Mouse (Mus musculus): ENCODE data around the gene Atp5h. TPM values are rescaled to one million over a fixed set of nuclear protein-coding genes. Genes with fewer than 3 reads are reported as not detected.
A peak's percentile ranks its signal among the peaks of the same experiment; 100 is the strongest.

The Atp5h gene
- polyA plus RNA-seq, 1 experiment from 2014 or later, result 960 TPM

DNA sequence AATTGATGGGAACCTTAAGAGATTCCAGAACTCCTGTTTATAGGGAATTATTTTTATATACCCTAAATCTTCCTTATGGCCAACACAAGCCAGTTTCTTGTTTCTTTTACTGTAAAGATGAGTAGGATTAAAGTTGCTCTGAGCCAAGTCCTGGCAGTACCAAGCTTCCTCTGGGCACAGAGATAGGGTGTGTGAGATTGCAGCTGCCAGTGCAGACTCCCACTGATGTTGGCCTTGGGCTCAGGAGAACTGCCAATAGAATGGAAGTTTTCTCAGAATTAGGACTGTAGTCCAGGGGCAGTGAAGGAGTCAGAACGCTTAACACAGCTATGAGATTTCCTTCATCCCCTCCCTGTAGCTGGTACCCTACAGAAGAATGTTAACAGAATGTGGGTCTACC, 1.6 kb upstream of the Atp5h start:
- H3K9me3 ChIP-seq, result no peaks in the 10 kb centered on the region
- no peaks in the 10 kb centered on the region for H3K27me3 ChIP-seq
- peak overlapping the region; percentile 98 for H3K4me2 ChIP-seq
- H3K4me3 ChIP-seq (replicated peaks), result peak overlapping the region; percentile 95
- 0 out of 2 replicates have a peak overlapping the region, but pooled peaks have one; percentile 91 for H3K27ac ChIP-seq
- WGBS, result 51% methylated on average over 1 of the region's 1 CpGs
- ATAC-seq (ENCODE audit: insufficient number of reproducible peaks, insufficient read depth, low FRiP score, low TSS enrichment, low read depth), result no peak
- peaks cover 33% of the 10 kb centered on the region for H3K4me1 ChIP-seq (replicated peaks)
- peak overlapping the region; percentile 98 for H3K9ac ChIP-seq (replicated peaks)
- peaks cover 51% of the 10 kb centered on the region for H3K36me3 ChIP-seq

DNA sequence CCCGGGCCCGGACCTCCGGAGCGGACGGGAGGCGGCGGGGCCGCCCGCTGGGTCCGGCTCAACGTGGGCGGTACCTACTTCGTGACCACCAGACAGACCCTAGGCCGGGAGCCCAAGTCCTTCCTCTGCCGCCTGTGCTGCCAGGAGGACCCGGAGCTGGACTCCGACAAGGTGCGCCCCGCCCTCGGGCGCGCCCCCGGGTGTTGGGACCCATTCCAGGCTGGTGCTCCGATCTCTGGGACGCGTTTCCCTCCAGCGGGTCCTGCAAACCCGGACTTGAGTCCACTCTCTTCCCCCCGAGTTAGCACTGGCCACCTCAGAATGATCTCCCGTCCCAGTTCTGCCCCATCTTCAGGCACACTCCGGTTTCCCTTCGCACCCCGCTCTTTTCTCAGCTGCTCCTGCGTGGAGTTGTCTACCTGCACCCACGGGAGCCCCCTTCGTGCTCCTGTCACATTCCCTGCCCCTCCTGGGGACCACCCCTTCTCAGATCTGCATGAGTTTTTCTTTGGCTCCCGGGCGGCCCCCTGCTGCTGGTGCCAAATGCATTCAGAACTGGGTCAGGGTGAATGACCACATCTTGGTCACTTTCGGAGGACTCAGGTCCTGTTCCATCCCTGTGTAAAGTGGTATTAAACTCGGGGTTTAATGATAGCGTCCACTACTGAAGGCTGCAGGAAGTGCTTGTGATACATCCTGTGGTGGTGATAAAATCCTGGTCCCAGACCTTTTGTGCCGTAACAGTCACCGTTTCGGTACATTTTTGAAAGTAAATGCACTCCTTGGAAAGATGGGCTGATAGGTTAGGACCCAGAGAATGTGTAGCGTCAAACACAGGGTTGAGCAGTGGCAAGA, 801 bp upstream of the Atp5h start:
- Histone ChIP-seq H3K4me3 (replicated peaks) (peak overlapping the region; percentile 95), H3K36me3 (peaks cover 51% of the 10 kb centered on the region), H3K27me3 (no peaks in the 10 kb centered on the region), H3K27ac (peak overlapping the region; percentile 91), H3K9ac (replicated peaks) (peak overlapping the region; percentile 98), H3K4me2 (peak overlapping the region; percentile 98), H3K4me1 (replicated peaks) (peaks cover 33% of the 10 kb centered on the region), H3K9me3 (no peaks in the 10 kb centered on the region)
- ATAC-seq (ENCODE audit: insufficient number of reproducible peaks, insufficient read depth, low FRiP score, low TSS enrichment, low read depth), result peak; percentile 43
- WGBS, result 2% methylated on average over 42 of the region's 45 CpGs

DNA sequence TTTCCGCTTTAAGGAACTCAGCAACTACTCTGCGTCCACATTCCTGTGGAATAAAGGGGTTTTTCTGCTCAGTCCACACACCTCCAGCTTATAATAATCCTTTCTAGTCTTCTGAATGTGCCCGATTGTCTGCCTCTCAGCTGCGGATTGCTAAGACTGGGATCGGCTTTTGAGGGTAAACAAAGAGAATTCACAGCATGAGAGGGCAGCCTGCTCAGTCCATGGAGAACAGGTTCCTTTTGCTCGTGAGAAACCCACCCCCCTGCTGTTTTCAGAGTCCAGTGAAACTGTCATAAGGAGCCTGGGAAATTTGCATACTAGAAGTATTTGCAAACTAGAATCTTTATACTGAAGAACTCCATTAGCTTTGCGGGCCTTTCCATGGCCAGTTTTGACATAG, 10.2 kb downstream of the Atp5h start:
- Histone ChIP-seq H3K27ac (no peak overlapping the region), H3K27me3 (no peaks in the 10 kb centered on the region), H3K4me2 (no peak overlapping the region), H3K4me1 (replicated peaks) (peaks cover 28% of the 10 kb centered on the region), H3K9ac (replicated peaks) (no peak overlapping the region), H3K9me3 (no peaks in the 10 kb centered on the region), H3K4me3 (replicated peaks) (no peak overlapping the region), H3K36me3 (peaks cover 63% of the 10 kb centered on the region)
- no peak for ATAC-seq (ENCODE audit: insufficient number of reproducible peaks, insufficient read depth, low FRiP score, low TSS enrichment, low read depth)
- 82% methylated on average over 7 of the region's 7 CpGs for WGBS

DNA sequence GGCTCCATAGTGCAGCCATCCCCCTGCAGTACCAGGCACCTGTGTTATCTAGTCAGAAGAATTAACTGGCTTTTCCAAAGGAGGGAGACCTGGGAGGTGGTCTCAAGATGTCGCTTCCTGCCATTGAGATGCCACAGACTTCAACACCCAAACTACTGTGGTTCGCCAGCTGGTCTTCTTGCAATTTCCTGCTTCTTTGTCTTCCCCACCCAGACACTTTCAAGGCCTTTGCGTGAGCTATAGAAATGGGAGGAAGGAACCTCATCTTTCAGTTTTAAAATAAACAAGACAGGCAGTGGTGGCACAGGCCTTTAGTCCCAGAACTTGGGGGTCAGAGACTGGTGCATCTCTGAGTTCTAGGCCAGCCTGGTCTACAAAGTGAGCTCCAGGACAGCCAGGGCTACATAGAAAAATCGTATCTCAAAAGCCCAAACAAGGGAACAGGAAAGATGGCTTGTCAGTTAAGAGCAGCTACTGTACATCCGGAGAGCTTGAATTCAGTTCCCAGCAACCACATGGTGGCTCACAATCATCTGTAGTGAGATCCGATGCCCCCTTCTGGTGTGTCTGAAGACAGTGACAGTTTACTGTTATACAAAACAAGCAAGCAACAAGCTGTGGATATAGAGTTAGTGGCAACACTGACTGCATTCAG, 11.4 kb downstream of the Atp5h start:
- Histone ChIP-seq H3K27ac (no peak overlapping the region), H3K4me2 (no peak overlapping the region), H3K9ac (replicated peaks) (no peak overlapping the region), H3K4me3 (replicated peaks) (no peak overlapping the region), H3K9me3 (no peaks in the 10 kb centered on the region), H3K36me3 (peaks cover 63% of the 10 kb centered on the region), H3K27me3 (no peaks in the 10 kb centered on the region), H3K4me1 (replicated peaks) (peaks cover 27% of the 10 kb centered on the region)
- WGBS, result 82% methylated on average over 6 of the region's 6 CpGs
- ATAC-seq (ENCODE audit: insufficient number of reproducible peaks, insufficient read depth, low FRiP score, low TSS enrichment, low read depth), result no peak

- Histone ChIP-seq H3K27ac (no peak overlapping the region), H3K4me2 (no peak overlapping the region), H3K9ac (replicated peaks) (no peak overlapping the region), H3K4me3 (replicated peaks) (no peak overlapping the region), H3K9me3 (no peaks in the 10 kb centered on the region), H3K36me3 (peaks cover 63% of the 10 kb centered on the region), H3K4me1 (replicated peaks) (peaks cover 26% of the 10 kb centered on the region), H3K27me3 (no peaks in the 10 kb centered on the region)
- ATAC-seq (ENCODE audit: insufficient number of reproducible peaks, insufficient read depth, low FRiP score, low TSS enrichment, low read depth), result no peak
- 96% methylated on average over 17 of the region's 17 CpGs for WGBS
These were observed 12.8 kb downstream of the Atp5h start for GRCm38 (mm10) chr11:115406858-115407401.

- no peak overlapping the region for H3K4me2 ChIP-seq
- ATAC-seq (ENCODE audit: insufficient number of reproducible peaks, insufficient read depth, low FRiP score, low TSS enrichment, low read depth), result no peak
- WGBS, result 96% methylated on average over 6 of the region's 6 CpGs
- peaks cover 14% of the 10 kb centered on the region for H3K4me1 ChIP-seq (replicated peaks)
- no peaks in the 10 kb centered on the region for H3K27me3 ChIP-seq
- no peaks in the 10 kb centered on the region for H3K9me3 ChIP-seq
- no peak overlapping the region for H3K9ac ChIP-seq (replicated peaks)
- no peak overlapping the region for H3K27ac ChIP-seq
- H3K36me3 ChIP-seq, result peaks cover 54% of the 10 kb centered on the region
- no peak overlapping the region for H3K4me3 ChIP-seq (replicated peaks)
These were observed 14.0 kb downstream of the Atp5h start for GRCm38 (mm10) chr11:115405723-115406122.

GRCm38 (mm10) chr11:115403338-115404124, 16.2 kb downstream of the Atp5h start, which contains the start of gene Mrpl58:
Gene Mrpl58 (plus strand): TSS chr11:115403752.
- Histone ChIP-seq H3K27me3 (no peaks in the 10 kb centered on the region), H3K36me3 (peaks cover 32% of the 10 kb centered on the region), H3K9me3 (no peaks in the 10 kb centered on the region), H3K4me1 (replicated peaks) (peaks cover 12% of the 10 kb centered on the region), H3K9ac (replicated peaks) (peak within 1 kb of the TSS; percentile 89), H3K27ac (peak within 1 kb of the TSS; percentile 94), H3K4me3 (replicated peaks) (peak within 1 kb of the TSS; percentile 84), H3K4me2 (peak within 1 kb of the TSS; percentile 83)
- ATAC-seq (ENCODE audit: insufficient number of reproducible peaks, insufficient read depth, low FRiP score, low TSS enrichment, low read depth), result peak; percentile 82
- 3% methylated on average over 50 of the region's 50 CpGs for WGBS

- WGBS, result 59% methylated on average over 11 of the region's 11 CpGs
- Histone ChIP-seq H3K27me3 (no peaks in the 10 kb centered on the region), H3K4me1 (replicated peaks) (peaks cover 12% of the 10 kb centered on the region), H3K4me3 (replicated peaks) (no peak overlapping the region), H3K9ac (replicated peaks) (no peak overlapping the region), H3K9me3 (no peaks in the 10 kb centered on the region), H3K36me3 (peaks cover 11% of the 10 kb centered on the region), H3K27ac (no peak overlapping the region), H3K4me2 (no peak overlapping the region)
- no peak for ATAC-seq (ENCODE audit: insufficient number of reproducible peaks, insufficient read depth, low FRiP score, low TSS enrichment, low read depth)
These were observed 19.0 kb downstream of the Atp5h start for GRCm38 (mm10) chr11:115400630-115401391.

DNA sequence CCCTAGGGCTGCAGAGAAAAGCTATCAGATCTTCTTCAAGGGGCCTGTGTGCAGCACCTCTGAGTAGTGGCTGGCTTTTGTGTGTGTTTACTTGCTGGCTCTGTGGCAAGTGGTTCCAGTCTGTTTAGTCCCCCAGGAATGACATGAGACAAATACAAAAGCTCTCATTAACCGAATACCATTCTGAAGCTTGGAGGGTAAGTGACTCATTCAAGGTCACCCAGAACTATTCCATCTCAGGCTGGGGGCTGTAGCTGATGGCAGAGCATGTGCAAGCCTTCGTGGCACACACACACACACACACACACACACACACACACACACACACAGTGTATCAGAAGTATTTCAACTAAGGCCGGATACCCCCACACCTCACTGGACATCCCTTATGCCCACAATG, 19.6 kb downstream of the Atp5h start:
- H3K9me3 ChIP-seq, result no peaks in the 10 kb centered on the region
- H3K36me3 ChIP-seq, result peaks cover 12% of the 10 kb centered on the region
- H3K9ac ChIP-seq (replicated peaks), result no peak overlapping the region
- H3K27ac ChIP-seq, result no peak overlapping the region
- H3K4me3 ChIP-seq (replicated peaks), result no peak overlapping the region
- no peaks in the 10 kb centered on the region for H3K27me3 ChIP-seq
- no peak for ATAC-seq (ENCODE audit: insufficient number of reproducible peaks, insufficient read depth, low FRiP score, low TSS enrichment, low read depth)
- H3K4me2 ChIP-seq, result no peak overlapping the region
- 69% methylated on average over 3 of the region's 3 CpGs for WGBS
- peaks cover 12% of the 10 kb centered on the region for H3K4me1 ChIP-seq (replicated peaks)

- H3K4me2 ChIP-seq, result no peak overlapping the region
- no peak overlapping the region for H3K27ac ChIP-seq
- H3K9me3 ChIP-seq, result no peaks in the 10 kb centered on the region
- no peak overlapping the region for H3K4me3 ChIP-seq (replicated peaks)
- H3K27me3 ChIP-seq, result peaks cover 8% of the 10 kb centered on the region
- H3K4me1 ChIP-seq (replicated peaks), result 0 out of 2 replicates have a peak, but pooled peaks cover 1% of the 10 kb centered on the region
- no peak overlapping the region for H3K9ac ChIP-seq (replicated peaks)
- WGBS, result 79% methylated on average over 7 of the region's 7 CpGs
- H3K36me3 ChIP-seq, result peaks cover 32% of the 10 kb centered on the region
- ATAC-seq (ENCODE audit: insufficient number of reproducible peaks, insufficient read depth, low FRiP score, low TSS enrichment, low read depth), result no peak
These were observed 21.7 kb downstream of the Atp5h start for GRCm38 (mm10) chr11:115398085-115398484.

Measured in limb, embryonic 12.5 days (tissue).